Mouse (Mus musculus): ENCODE data around the gene Ceacam15.

DNA sequence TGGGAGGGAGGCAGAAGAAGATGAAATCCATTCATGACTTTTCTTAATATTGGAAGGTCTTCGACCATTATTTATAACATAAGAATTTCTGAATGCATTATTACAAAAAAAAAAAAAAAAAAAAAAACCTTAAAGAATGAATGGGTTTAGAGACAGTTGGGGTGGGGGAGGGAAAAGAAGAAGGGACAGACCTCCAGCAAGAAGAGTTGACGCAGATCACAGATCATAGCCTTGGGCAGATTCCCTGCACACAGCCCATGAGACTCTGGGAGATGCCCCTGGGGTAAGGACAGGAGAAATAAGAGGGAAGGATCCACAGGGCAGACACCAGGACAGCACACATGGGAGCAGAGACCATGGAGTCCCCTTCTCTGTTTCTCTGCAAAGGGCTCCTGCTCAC lies 46.1 kb upstream of the Ceacam15 start, which contains the start of gene Ceacam9:
- TF ChIP-seq CTCF (IDR thresholded peaks at IDR 0.05; ENCODE audit: control insufficient read depth, insufficient read depth, insufficient read length): no peak
- no peak for TF ChIP-seq USF1 (IDR thresholded peaks at IDR 0.05; ENCODE audit: low read depth)
- no peak for TF ChIP-seq MAX (IDR thresholded peaks at IDR 0.05)

Data from C2C12 (cell line).